Mouse (Mus musculus) forebrain, postnatal 0 days (tissue): ENCODE measurements around the gene Tob2. TPM values are rescaled to one million over a fixed set of nuclear protein-coding genes. Genes with fewer than 3 reads are reported as not detected.

Source experiments
- ATAC-seq: fragments of 200-750 bp; cut with Nextera tagmentation; 2 replicates; pipeline ENCODE4 v1.8.0; 2017; ENCODE audit warnings: mild to moderate bottlenecking, moderate library complexity
- DNase-seq: peaks from one replicate; pipeline ENCODE4 v3.0.0-alpha.2; 2015
- H3K27ac ChIP-seq: fragments of 300-500 bp; sonication (generic); 2 replicates; pipeline ENCODE4 v1.5.1; 2014; ENCODE audit warnings: low read depth, mild to moderate bottlenecking, antibody characterized with exemption, low read length, moderate library complexity, mixed read lengths
- H3K27me3 ChIP-seq: fragments of 300-500 bp; sonication (generic); 2 replicates; pipeline ENCODE4 v1.6.1; 2014; ENCODE audit warnings: mild to moderate bottlenecking, low read length, mixed read lengths; ENCODE audit not compliant: insufficient read depth
- H3K36me3 ChIP-seq: fragments of 300-500 bp; sonication (generic); 2 replicates; pipeline ENCODE4 v1.6.1; 2014; ENCODE audit warnings: mild to moderate bottlenecking, moderate library complexity; ENCODE audit not compliant: insufficient read depth
- H3K4me1 ChIP-seq: fragments of 300-500 bp; sonication (generic); 2 replicates; pipeline ENCODE4 v1.6.1; 2014; ENCODE audit warnings: antibody characterized with exemption; ENCODE audit not compliant: insufficient read depth
- H3K4me2 ChIP-seq: fragments of 300-500 bp; sonication (generic); 2 replicates; pipeline ENCODE4 v1.6.1; 2014; ENCODE audit warnings: low read depth, mild to moderate bottlenecking, moderate library complexity
- H3K4me3 ChIP-seq: fragments of 300-500 bp; sonication (generic); 2 replicates; pipeline ENCODE4 v1.5.1; 2014; ENCODE audit warnings: low read depth, low read length, mixed read lengths
- H3K9ac ChIP-seq: fragments of 300-500 bp; sonication (generic); 2 replicates; pipeline ENCODE4 v1.6.1; 2014; ENCODE audit warnings: mild to moderate bottlenecking
- H3K9me3 ChIP-seq: fragments of 300-500 bp; sonication (generic); 2 replicates; pipeline ENCODE4 v1.6.1; 2016; ENCODE audit warnings: low read length
- CTCF ChIP-seq: sonication (generic); IDR thresholded peaks from 2 replicates; pipeline ENCODE4 v1.5.1; 2016; ENCODE audit warnings: antibody characterized with exemption, control low read depth, low read depth
- WGBS: fragments of 180-500 bp; shearing (Covaris S2); extraction: QIAGEN DNeasy Blood & Tissue Kit; methylation state at CpG from one replicate; pipeline ENCODE4 v1.1.7; 2014; 5-methylcytosine and 5-hydroxymethylcytosine counted together
- polyA plus RNA-seq: library from polyadenylated mRNA; unstranded; fragments of >200 nt; fragmentation: Nextera tagmentation; extraction: Ambion mirVana; gene quantifications from 2 replicates; pipeline ENCODE4 v1.2.1, GENCODE M21; 2015
- total RNA-seq: library from RNA; depleted of rRNA; stranded (reverse); fragments of >200 nt; gene quantifications from 2 replicates; pipeline ENCODE4 v1.2.3, GENCODE M21; 2014

Tob2 gene
- total and polyA plus RNA-seq, 2 experiments from 2014 or later: 11.4 to 13.0 TPM

DNA sequence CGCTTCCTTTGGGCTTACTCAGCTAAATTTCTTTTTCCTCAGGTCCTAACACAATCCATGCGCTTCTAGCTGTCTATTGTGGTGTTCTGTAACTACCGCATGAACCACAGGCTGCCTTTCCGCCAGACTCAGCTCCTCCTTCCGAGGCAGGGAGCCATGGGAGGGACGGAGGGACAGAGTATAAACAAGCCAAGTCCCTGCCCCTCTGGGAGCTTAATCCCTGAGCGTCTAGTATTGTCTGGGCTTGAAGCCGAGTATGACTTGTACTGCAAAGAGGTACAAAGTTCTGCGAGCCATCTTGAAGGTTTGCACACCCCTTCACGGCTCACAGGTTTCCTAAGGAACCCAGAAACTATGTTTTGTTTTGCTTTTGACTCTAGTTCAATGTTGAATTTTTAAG lies 48.4 kb downstream of the Tob2 start:
- peaks cover 4% of the 10 kb centered on the region for H3K36me3 ChIP-seq
- WGBS: 1% methylated on average over 10 of the region's 10 CpGs
- peak; percentile 84 for DNase-seq
- H3K27ac ChIP-seq: peak overlapping the region; percentile 92
- peak overlapping the region; percentile 64 for H3K4me3 ChIP-seq
- H3K9me3 ChIP-seq: no peaks in the 10 kb centered on the region
- TF ChIP-seq CTCF: no peak
- peak; percentile 25 for ATAC-seq
- H3K9ac ChIP-seq: peak overlapping the region; percentile 85
- H3K4me2 ChIP-seq: peak overlapping the region; percentile 68
- no peaks in the 10 kb centered on the region for H3K27me3 ChIP-seq
- H3K4me1 ChIP-seq: peaks cover 24% of the 10 kb centered on the region

- H3K9ac ChIP-seq: peak overlapping the region; percentile 85
- H3K36me3 ChIP-seq: no peaks in the 10 kb centered on the region
- no peaks in the 10 kb centered on the region for H3K27me3 ChIP-seq
- ATAC-seq (no peak), DNase-seq (no peak)
- 57% methylated on average over 1 of the region's 1 CpGs for WGBS
- H3K4me2 ChIP-seq: peak overlapping the region; percentile 68
- peaks cover 24% of the 10 kb centered on the region for H3K4me1 ChIP-seq
- TF ChIP-seq CTCF: no peak
- peak overlapping the region; percentile 92 for H3K27ac ChIP-seq
- no peaks in the 10 kb centered on the region for H3K9me3 ChIP-seq
- H3K4me3 ChIP-seq: peak overlapping the region; percentile 64
These were observed 49.0 kb downstream of the Tob2 start for GRCm38 (mm10) chr15:81809550-81809949.

DNA sequence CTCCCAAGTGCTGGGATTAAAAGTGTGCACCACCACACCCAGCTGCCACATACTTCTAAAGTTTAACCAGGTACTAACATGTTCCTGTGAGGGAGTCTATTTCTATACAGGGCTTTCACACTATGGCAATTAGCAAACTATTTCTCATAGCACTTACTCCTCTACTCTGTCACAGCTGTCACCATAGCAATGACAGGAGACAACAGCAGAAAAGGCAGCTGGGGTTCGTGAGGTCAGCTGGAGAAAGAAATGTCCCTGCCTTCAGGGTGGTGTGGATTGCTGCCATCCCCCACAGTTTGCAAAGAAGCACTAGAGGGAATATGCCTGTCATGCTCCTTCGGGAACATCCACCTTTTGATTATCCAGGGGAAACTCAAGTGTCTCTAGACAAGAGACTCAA lies 49.8 kb downstream of the Tob2 start:
- Histone ChIP-seq H3K27ac (no peak overlapping the region), H3K9ac (no peak overlapping the region), H3K27me3 (no peaks in the 10 kb centered on the region), H3K4me3 (no peak overlapping the region), H3K9me3 (no peaks in the 10 kb centered on the region), H3K4me2 (no peak overlapping the region), H3K36me3 (no peaks in the 10 kb centered on the region), H3K4me1 (peaks cover 24% of the 10 kb centered on the region)
- DNase-seq (no peak), ATAC-seq (no peak)
- no peak for TF ChIP-seq CTCF
- WGBS: 82% methylated on average over 2 of the region's 2 CpGs

GRCm38 (mm10) chr15:81806621-81807404 lies 51.8 kb downstream of the Tob2 start:
- TF ChIP-seq CTCF: no peak
- ATAC-seq (no peak), DNase-seq (no peak)
- Histone ChIP-seq H3K36me3 (no peaks in the 10 kb centered on the region), H3K4me3 (no peak overlapping the region), H3K9ac (no peak overlapping the region), H3K4me2 (no peak overlapping the region), H3K27me3 (no peaks in the 10 kb centered on the region), H3K4me1 (peaks cover 20% of the 10 kb centered on the region), H3K9me3 (no peaks in the 10 kb centered on the region), H3K27ac (no peak overlapping the region)
- 79% methylated on average over 4 of the region's 4 CpGs for WGBS

- H3K36me3 ChIP-seq: no peaks in the 10 kb centered on the region
- no peak for ATAC-seq
- no peak overlapping the region for H3K27ac ChIP-seq
These were observed 53.0 kb downstream of the Tob2 start for GRCm38 (mm10) chr15:81805624-81806023.

DNA sequence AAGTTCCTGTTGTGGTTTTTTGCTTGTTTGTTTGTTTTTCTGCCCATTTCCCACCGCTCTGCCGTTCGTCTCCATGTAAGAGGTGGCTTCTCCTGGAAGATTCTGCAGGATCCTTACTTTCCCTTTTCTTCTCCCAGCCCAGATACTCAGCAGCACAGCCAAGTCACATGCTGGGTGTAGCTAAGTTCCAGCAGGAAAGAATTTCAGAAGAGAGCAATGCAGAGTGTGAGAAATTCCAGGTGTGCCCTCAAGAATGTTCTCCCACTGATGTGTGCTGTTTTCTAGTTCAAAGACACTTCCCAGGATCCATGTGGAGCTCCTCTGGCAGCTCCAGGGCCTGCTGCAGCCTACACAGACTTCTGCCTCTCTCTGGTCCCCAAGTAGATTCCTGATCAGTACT lies 53.7 kb downstream of the Tob2 start:
- Histone ChIP-seq H3K27ac (no peak overlapping the region), H3K36me3 (no peaks in the 10 kb centered on the region), H3K4me2 (no peak overlapping the region), H3K9ac (no peak overlapping the region), H3K9me3 (no peaks in the 10 kb centered on the region), H3K4me3 (no peak overlapping the region), H3K4me1 (peaks cover 18% of the 10 kb centered on the region), H3K27me3 (no peaks in the 10 kb centered on the region)
- DNase-seq (no peak), ATAC-seq (no peak)
- 81% methylated on average over 3 of the region's 3 CpGs for WGBS
- TF ChIP-seq CTCF: no peak

More at GRCm38 (mm10) chr15:81805624-81806023, 53.0 kb downstream of the Tob2 start:
- H3K9ac ChIP-seq: no peak overlapping the region
- WGBS: 42% methylated on average over 6 of the region's 6 CpGs
- no peaks in the 10 kb centered on the region for H3K27me3 ChIP-seq
- H3K4me1 ChIP-seq: peaks cover 20% of the 10 kb centered on the region
- no peak for DNase-seq
- no peak for TF ChIP-seq CTCF
- no peak overlapping the region for H3K4me2 ChIP-seq
- no peaks in the 10 kb centered on the region for H3K9me3 ChIP-seq
- no peak overlapping the region for H3K4me3 ChIP-seq

- no peak for TF ChIP-seq CTCF
- Histone ChIP-seq H3K4me2 (no peak overlapping the region), H3K9ac (no peak overlapping the region), H3K27me3 (no peaks in the 10 kb centered on the region), H3K4me3 (no peak overlapping the region), H3K36me3 (no peaks in the 10 kb centered on the region), H3K4me1 (peaks cover 12% of the 10 kb centered on the region), H3K9me3 (no peaks in the 10 kb centered on the region), H3K27ac (no peak overlapping the region)
- DNase-seq (no peak), ATAC-seq (no peak)
- WGBS: 59% methylated on average over 1 of the region's 1 CpGs
These were observed 54.4 kb downstream of the Tob2 start for GRCm38 (mm10) chr15:81804172-81804571.
